8 mouse cellular contexts compared by ENCODE assay signal in the genomic region with DNA sequence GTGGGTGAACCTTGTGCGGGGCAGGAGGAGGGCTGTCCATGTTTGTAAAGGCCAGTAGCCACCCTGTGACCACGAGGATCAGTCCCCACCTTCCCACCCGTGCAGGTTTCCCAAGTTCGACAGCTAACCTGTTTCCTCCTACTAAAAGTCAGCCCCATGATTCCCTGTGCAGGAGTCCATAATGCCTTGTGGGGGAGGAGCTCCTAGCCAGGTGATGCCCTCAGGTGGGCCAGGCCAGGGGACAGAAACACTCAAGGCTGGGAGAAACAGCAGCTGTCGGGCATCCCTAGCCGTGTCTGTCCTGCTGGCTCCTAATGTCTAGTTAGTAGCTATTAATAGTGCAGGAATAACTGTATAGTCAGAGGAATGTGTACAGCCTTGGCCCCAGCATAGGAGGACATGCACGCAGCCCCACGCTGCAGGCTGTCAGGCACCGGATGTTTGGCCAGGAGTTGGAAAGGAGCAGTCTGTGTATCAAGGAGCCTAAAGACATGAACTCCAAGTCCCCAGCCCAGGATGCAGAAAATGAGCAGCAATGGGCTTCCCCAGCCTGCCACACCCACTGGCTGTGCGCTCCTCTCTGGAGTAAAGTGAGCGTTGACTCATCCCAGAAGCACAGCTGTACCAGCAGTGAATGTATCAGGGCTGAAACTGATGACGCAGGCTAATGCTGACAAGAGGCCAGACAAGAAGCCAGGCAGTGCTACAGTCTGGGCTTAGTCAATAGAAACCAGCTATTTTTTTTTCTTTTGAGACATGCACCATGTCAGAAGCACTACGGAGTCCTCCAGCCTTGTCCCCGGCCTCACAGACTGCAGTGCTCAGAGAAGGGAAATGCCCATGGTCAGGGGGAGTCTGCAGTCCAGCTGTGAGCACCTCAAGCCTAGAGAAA.
DNase-seq lines count a peak whose midpoint lies in the region; ATAC-seq and TF ChIP-seq lines count a peak whose summit lies in the region.
"Had no signal": no experiment of that assay in that cellular context is flagged by ENCODE, and none has a peak within 500 bp of the region (broad histone marks: within the 10 kb centered on the region; RNA-seq: fewer than 3 reads in every experiment).

No protein-coding gene starts in this region.

- TF ChIP-seq CTCF in heart, adult 2 months (IDR thresholded peaks at IDR 0.05), result no peak

- ATAC-seq in liver, embryonic 16.5 days (ENCODE audit: low read depth), result peak; percentile 20; the same call in 1 of the 2 replicates
- ATAC-seq in liver, embryonic 11.5 days (replicated peaks; ENCODE audit: low FRiP score), result no peak
- ATAC-seq in embryonic facial prominence, embryonic 13.5 days (ENCODE audit: insufficient number of reproducible peaks, insufficient read depth, low FRiP score, low TSS enrichment, low read depth), result no peak
- no peak for ATAC-seq in neural tube, embryonic 14.5 days (ENCODE audit: low read depth)

- peaks cover 5% of the 10 kb centered on the region for H3K79me2 ChIP-seq in heart, adult 2 months (replicated peaks; ENCODE audit: control insufficient read depth, insufficient read depth, low read length)

- no peak overlapping the region for H3K27ac ChIP-seq in liver, embryonic 16.5 days (ENCODE audit: low read length)
- H3K27ac ChIP-seq in liver, embryonic 11.5 days (ENCODE audit: low read depth, low read length), result no peak overlapping the region
- peak overlapping the region; percentile 28 for H3K27ac ChIP-seq in embryonic facial prominence, embryonic 13.5 days
- peak overlapping the region; percentile 33; the same call in 1 of the 2 replicates for H3K27ac ChIP-seq in heart, adult 2 months
- 0 out of 2 replicates have a peak overlapping the region, but pooled peaks have one; percentile 22 for H3K27ac ChIP-seq in neural tube, embryonic 14.5 days (ENCODE audit: low read depth, low read length)
- H3K27ac ChIP-seq: macrophage had no signal

- intact Hi-C loops in heart, adult 2 months (cut with DNase I), result no loop called here

- no peaks in the 10 kb centered on the region for H3K36me3 ChIP-seq in liver, embryonic 16.5 days (ENCODE audit: control insufficient read depth, insufficient read depth)
- H3K36me3 ChIP-seq in liver, embryonic 11.5 days (ENCODE audit: control insufficient read depth, insufficient read depth, low read length), result peaks cover 11% of the 10 kb centered on the region
- peaks cover 65% of the 10 kb centered on the region for H3K36me3 ChIP-seq in embryonic facial prominence, embryonic 13.5 days
- H3K36me3 ChIP-seq in heart, adult 2 months (ENCODE audit: control insufficient read depth, insufficient read depth, low read length), result peaks cover 2% of the 10 kb centered on the region
- peaks cover 5% of the 10 kb centered on the region; the same call in 1 of the 2 replicates for H3K36me3 ChIP-seq in neural tube, embryonic 14.5 days (ENCODE audit: control insufficient read depth, insufficient read depth, low read length)

- 0 out of 2 replicates have a peak, but pooled peaks have one; percentile 10 for TF ChIP-seq EP300 in heart, adult 2 months (IDR thresholded peaks at IDR 0.05; ENCODE audit: insufficient read depth, low read depth, low read length)

- H3K4me1 ChIP-seq in liver, embryonic 16.5 days (ENCODE audit: control insufficient read depth, low read depth, low read length), result no peaks in the 10 kb centered on the region
- peaks cover 2% of the 10 kb centered on the region for H3K4me1 ChIP-seq in liver, embryonic 11.5 days (replicated peaks; ENCODE audit: control insufficient read depth, insufficient read depth, low read length)
- peaks cover 29% of the 10 kb centered on the region for H3K4me1 ChIP-seq in embryonic facial prominence, embryonic 13.5 days
- peaks cover 29% of the 10 kb centered on the region for H3K4me1 ChIP-seq in heart, adult 2 months (ENCODE audit: control insufficient read depth, insufficient read depth, low read length)
- H3K4me1 ChIP-seq in neural tube, embryonic 14.5 days (ENCODE audit: control insufficient read depth, insufficient read depth, low read length), result no peaks in the 10 kb centered on the region

- no peak overlapping the region for H3K9ac ChIP-seq in liver, embryonic 16.5 days (ENCODE audit: low read depth, low read length)
- no peak overlapping the region for H3K9ac ChIP-seq in liver, embryonic 11.5 days (ENCODE audit: low read depth, low read length)
- no peak overlapping the region for H3K9ac ChIP-seq in embryonic facial prominence, embryonic 13.5 days
- H3K9ac ChIP-seq in heart, adult 2 months (ENCODE audit: low read depth, low read length), result no peak overlapping the region
- H3K9ac ChIP-seq in neural tube, embryonic 14.5 days (replicated peaks; ENCODE audit: low read depth, low read length), result no peak overlapping the region

- no peaks in the 10 kb centered on the region for H3K27me3 ChIP-seq in liver, embryonic 16.5 days (ENCODE audit: control insufficient read depth, insufficient read depth, low read depth, low read length)
- no peaks in the 10 kb centered on the region for H3K27me3 ChIP-seq in liver, embryonic 11.5 days (replicated peaks; ENCODE audit: control insufficient read depth, insufficient read depth, low read length)
- H3K27me3 ChIP-seq in embryonic facial prominence, embryonic 13.5 days, result no peaks in the 10 kb centered on the region
- H3K27me3 ChIP-seq in heart, adult 2 months (ENCODE audit: control insufficient read depth, insufficient read depth, low read length), result no peaks in the 10 kb centered on the region
- no peaks in the 10 kb centered on the region for H3K27me3 ChIP-seq in neural tube, embryonic 14.5 days (ENCODE audit: control insufficient read depth, insufficient read depth, low read length)

- TF ChIP-seq POLR2A in heart, adult 2 months (IDR thresholded peaks at IDR 0.05; ENCODE audit: insufficient read depth, low read depth, low read length), result no peak

- DNase-seq in liver, embryonic 11.5 days (ENCODE audit: low spot score), result no peak
- DNase-seq in heart, adult 2 months, result peak; percentile 61 to 73
- no peak for DNase-seq in cerebellum, postnatal 4 days (ENCODE audit: low spot score in 2 of 2)
- no peak for DNase-seq in spleen, postnatal 36 days (ENCODE audit: low spot score in 2 of 2)

- 79% methylated on average over 14 of the region's 14 CpGs for WGBS in liver, embryonic 16.5 days (ENCODE audit: insufficient replicate concordance)
- 87% methylated on average over 14 of the region's 14 CpGs for WGBS in liver, embryonic 11.5 days
- 79% methylated on average over 14 of the region's 14 CpGs for WGBS in embryonic facial prominence, embryonic 13.5 days
- 41% methylated on average over 14 of the region's 14 CpGs for WGBS in heart, adult 2 months
- 88% methylated on average over 14 of the region's 14 CpGs for WGBS in neural tube, embryonic 14.5 days

- no peak overlapping the region for H3K4me2 ChIP-seq in liver, embryonic 16.5 days (ENCODE audit: low read depth, low read length)
- H3K4me2 ChIP-seq in liver, embryonic 11.5 days, result no peak overlapping the region
- H3K4me2 ChIP-seq in embryonic facial prominence, embryonic 13.5 days, result no peak overlapping the region
- no peak overlapping the region for H3K4me2 ChIP-seq in neural tube, embryonic 14.5 days (ENCODE audit: low read depth, low read length)

- H3K4me3 ChIP-seq in liver, embryonic 16.5 days (ENCODE audit: low read depth, low read length), result no peak overlapping the region
- H3K4me3 ChIP-seq in liver, embryonic 11.5 days (ENCODE audit: low read depth, low read length), result no peak overlapping the region
- H3K4me3 ChIP-seq in embryonic facial prominence, embryonic 13.5 days, result no peak overlapping the region
- H3K4me3 ChIP-seq in heart, adult 2 months, result no peak overlapping the region
- no peak overlapping the region for H3K4me3 ChIP-seq in neural tube, embryonic 14.5 days (ENCODE audit: low read depth, low read length)

- no peaks in the 10 kb centered on the region for H3K9me3 ChIP-seq in liver, embryonic 16.5 days (replicated peaks; ENCODE audit: control insufficient read depth, low read length)
- no peaks in the 10 kb centered on the region for H3K9me3 ChIP-seq in liver, embryonic 11.5 days (ENCODE audit: control insufficient read depth, low read length)
- no peaks in the 10 kb centered on the region for H3K9me3 ChIP-seq in embryonic facial prominence, embryonic 13.5 days
- no peaks in the 10 kb centered on the region for H3K9me3 ChIP-seq in neural tube, embryonic 14.5 days (ENCODE audit: control insufficient read depth, low read length)

Comparison
In these comparisons a context has a peak if more than half of its experiments do, and no peak if none do; other contexts are left out.
1. H3K27ac ChIP-seq: peak in embryonic facial prominence, embryonic 13.5 days (single experiment), heart, adult 2 months (single experiment) and neural tube, embryonic 14.5 days (single experiment); none in liver, embryonic 16.5 days (single experiment) and liver, embryonic 11.5 days (single experiment).
2. DNase-seq: peak in heart, adult 2 months (2 of 2); none in liver, embryonic 11.5 days (single experiment), cerebellum, postnatal 4 days (0 of 2) and spleen, postnatal 36 days (0 of 2).